Mouse (Mus musculus): ENCODE results near the gene Kiz. TPM values are rescaled to one million over a fixed set of nuclear protein-coding genes. Genes with fewer than 3 reads are reported as not detected.

Kiz gene
- polyA plus RNA-seq, 1 experiment from 2014 or later: 27.6 TPM

Other genes starting within 250 kb of the Kiz start
- gene Xrn2, start 157.1 kb downstream of the Kiz start, polyA plus RNA-seq (2016; fragmentation: Nextera tagmentation; extraction: Ambion mirVana): 88.3 and 93.7 TPM in 2 replicates
- gene Nkx2-4, start 229.6 kb downstream of the Kiz start, polyA plus RNA-seq (2016; fragmentation: Nextera tagmentation; extraction: Ambion mirVana): 0.26 TPM in 1 of 2 replicates, not detected in the other

Measured in hindbrain, embryonic 12.5 days (tissue).